Mouse (Mus musculus): ENCODE measurements at regions not wholly inside any gene's neighbourhood (a gene's known extent, or its start where the extent isn't known, plus 50 kb on each side); places are given as distances from the start of the nearest gene placed in this dataset.

GRCm38 (mm10) chr15:27232804-27233203 lies 233.7 kb upstream of the Ank start:
- Histone ChIP-seq H3K36me3 (no peaks in the 10 kb centered on the region), H3K27me3 (ENCODE audit: insufficient read depth, poor library complexity, severe bottlenecking) (no peaks in the 10 kb centered on the region), H3K4me3 (no peak overlapping the region), H3K4me1 (no peaks in the 10 kb centered on the region), H3K27ac (no peak overlapping the region), H3K9me3 (no peaks in the 10 kb centered on the region)
- WGBS, result 73% methylated on average over 5 of the region's 5 CpGs
- DNase-seq (ENCODE audit: low spot score), result no peak

DNA sequence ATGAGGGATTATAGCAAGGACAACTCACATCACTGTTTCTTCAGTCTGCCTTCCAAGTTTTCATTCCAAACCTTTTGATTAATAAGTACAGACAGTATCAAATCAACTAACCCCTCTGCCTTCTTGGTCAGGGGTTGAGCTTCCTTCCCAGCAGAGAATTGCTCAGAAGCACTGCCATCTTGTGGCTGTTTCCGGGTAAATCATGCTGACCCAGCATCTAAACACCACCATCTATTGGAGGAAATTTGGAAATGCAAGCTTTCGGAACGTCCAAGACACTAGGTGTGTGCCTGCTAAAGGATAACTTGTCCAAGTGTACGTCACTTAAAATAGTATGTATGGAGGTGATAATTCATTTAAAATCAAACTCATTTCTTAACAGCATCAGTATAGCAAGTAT lies 231.7 kb upstream of the Ank start:
- 22% methylated on average over 4 of the region's 4 CpGs for WGBS
- H3K27me3 ChIP-seq (ENCODE audit: insufficient read depth, poor library complexity, severe bottlenecking), result no peaks in the 10 kb centered on the region
- no peak overlapping the region for H3K4me3 ChIP-seq
- no peaks in the 10 kb centered on the region for H3K9me3 ChIP-seq
- no peak for DNase-seq (ENCODE audit: low spot score)
- no peak overlapping the region for H3K27ac ChIP-seq
- H3K36me3 ChIP-seq, result no peaks in the 10 kb centered on the region
- no peaks in the 10 kb centered on the region for H3K4me1 ChIP-seq

GRCm38 (mm10) chr15:27238301-27238700 lies 228.2 kb upstream of the Ank start:
- Histone ChIP-seq H3K9me3 (no peaks in the 10 kb centered on the region), H3K4me1 (no peaks in the 10 kb centered on the region), H3K27me3 (ENCODE audit: insufficient read depth, poor library complexity, severe bottlenecking) (no peaks in the 10 kb centered on the region), H3K27ac (no peak overlapping the region), H3K36me3 (no peaks in the 10 kb centered on the region), H3K4me3 (no peak overlapping the region)
- no peak for DNase-seq (ENCODE audit: low spot score)
- 80% methylated on average over 1 of the region's 1 CpGs for WGBS

DNA sequence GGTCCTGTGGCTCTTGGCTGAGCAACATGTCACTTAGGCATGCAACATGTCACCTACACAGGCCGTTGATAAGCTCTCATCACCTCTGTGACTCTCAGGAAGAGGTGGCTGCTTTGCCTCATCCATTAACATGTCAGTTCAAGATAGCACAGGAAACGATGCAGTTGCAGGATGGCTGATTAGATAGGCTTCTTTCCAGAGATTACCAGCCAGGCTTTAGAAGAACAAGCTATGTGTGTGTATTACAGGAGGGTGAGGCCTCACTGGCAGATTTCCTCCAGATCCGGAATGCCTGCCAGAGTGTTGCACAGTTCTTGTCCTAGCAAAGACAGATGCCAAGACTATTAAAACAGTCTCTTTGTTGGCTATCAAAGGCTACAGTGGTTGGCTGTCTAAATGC lies 220.2 kb upstream of the Ank start:
- peak; percentile 83 for DNase-seq (ENCODE audit: low spot score)
- 3% methylated on average over 3 of the region's 3 CpGs for WGBS
- H3K27me3 ChIP-seq (ENCODE audit: insufficient read depth, poor library complexity, severe bottlenecking), result 0 out of 2 replicates have a peak, but pooled peaks cover 4% of the 10 kb centered on the region
- H3K9me3 ChIP-seq, result no peaks in the 10 kb centered on the region
- 0 out of 2 replicates have a peak overlapping the region, but pooled peaks have one; percentile 8 for H3K27ac ChIP-seq
- H3K4me1 ChIP-seq, result peaks cover 11% of the 10 kb centered on the region; the same call in 1 of the 2 replicates
- no peaks in the 10 kb centered on the region for H3K36me3 ChIP-seq
- no peak overlapping the region for H3K4me3 ChIP-seq

DNA sequence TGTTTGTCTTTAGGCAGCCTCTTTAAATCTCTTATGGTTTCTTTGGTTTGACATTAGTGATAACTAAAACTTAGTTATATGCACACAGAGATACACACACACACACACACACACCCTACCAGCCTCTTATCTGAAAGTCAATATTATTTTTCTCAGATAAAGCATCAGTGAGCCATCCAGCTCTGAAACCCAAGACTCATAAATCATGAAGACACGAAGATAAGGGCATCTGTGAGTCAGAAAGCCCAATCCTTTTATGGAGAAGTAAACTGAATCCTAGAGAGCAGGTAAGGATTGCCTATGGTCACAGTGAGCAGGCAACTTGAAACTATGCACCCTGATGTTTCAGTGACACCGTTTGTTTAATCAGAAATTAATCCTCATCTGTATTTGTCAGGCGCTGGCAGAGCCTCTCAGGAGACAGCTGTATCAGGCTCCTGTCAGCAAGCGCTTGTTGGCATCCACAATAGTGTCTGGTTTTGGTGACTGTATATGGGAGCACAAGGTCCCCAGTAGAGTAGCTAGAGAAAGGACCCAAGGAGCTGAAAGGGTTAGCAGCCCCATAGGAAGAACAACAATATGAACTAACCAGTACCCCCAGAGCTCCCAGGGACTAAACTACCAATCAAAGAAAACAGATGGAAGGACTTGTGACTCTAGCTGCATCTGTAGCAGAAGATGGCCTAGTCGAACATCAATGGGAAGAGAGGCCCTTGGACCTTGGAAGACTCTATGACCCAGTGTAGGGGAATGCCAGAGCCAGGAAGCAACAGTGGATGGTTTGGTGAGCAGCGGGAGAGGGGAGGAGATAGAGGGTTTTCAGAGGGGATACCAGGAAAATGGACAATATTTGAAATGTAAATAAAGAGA lies 207.3 kb upstream of the Ank start:
- Histone ChIP-seq H3K27ac (no peak overlapping the region), H3K27me3 (ENCODE audit: insufficient read depth, poor library complexity, severe bottlenecking) (0 out of 2 replicates have a peak, but pooled peaks cover 4% of the 10 kb centered on the region), H3K9me3 (no peaks in the 10 kb centered on the region), H3K4me1 (peaks cover 6% of the 10 kb centered on the region; the same call in 1 of the 2 replicates), H3K36me3 (no peaks in the 10 kb centered on the region), H3K4me3 (no peak overlapping the region)
- WGBS, result 43% methylated on average over 6 of the region's 6 CpGs
- no peak for DNase-seq (ENCODE audit: low spot score)

GRCm38 (mm10) chr15:27259854-27260191 lies 206.7 kb upstream of the Ank start:
- H3K27me3 ChIP-seq (ENCODE audit: insufficient read depth, poor library complexity, severe bottlenecking), result 0 out of 2 replicates have a peak, but pooled peaks cover 4% of the 10 kb centered on the region
- peaks cover 6% of the 10 kb centered on the region; the same call in 1 of the 2 replicates for H3K4me1 ChIP-seq
- H3K36me3 ChIP-seq, result no peaks in the 10 kb centered on the region
- DNase-seq (ENCODE audit: low spot score), result no peak
- H3K27ac ChIP-seq, result no peak overlapping the region
- H3K9me3 ChIP-seq, result no peaks in the 10 kb centered on the region
- WGBS, result 80% methylated on average over 2 of the region's 2 CpGs
- no peak overlapping the region for H3K4me3 ChIP-seq

- Histone ChIP-seq H3K36me3 (no peaks in the 10 kb centered on the region), H3K4me3 (no peak overlapping the region), H3K4me1 (no peaks in the 10 kb centered on the region), H3K27ac (no peak overlapping the region), H3K27me3 (ENCODE audit: insufficient read depth, poor library complexity, severe bottlenecking) (no peaks in the 10 kb centered on the region), H3K9me3 (no peaks in the 10 kb centered on the region)
- WGBS, result 93% methylated on average over 2 of the region's 2 CpGs
- no peak for DNase-seq (ENCODE audit: low spot score)
Observed at GRCm38 (mm10) chr15:27270203-27270602, 196.3 kb upstream of the Ank start.

DNA sequence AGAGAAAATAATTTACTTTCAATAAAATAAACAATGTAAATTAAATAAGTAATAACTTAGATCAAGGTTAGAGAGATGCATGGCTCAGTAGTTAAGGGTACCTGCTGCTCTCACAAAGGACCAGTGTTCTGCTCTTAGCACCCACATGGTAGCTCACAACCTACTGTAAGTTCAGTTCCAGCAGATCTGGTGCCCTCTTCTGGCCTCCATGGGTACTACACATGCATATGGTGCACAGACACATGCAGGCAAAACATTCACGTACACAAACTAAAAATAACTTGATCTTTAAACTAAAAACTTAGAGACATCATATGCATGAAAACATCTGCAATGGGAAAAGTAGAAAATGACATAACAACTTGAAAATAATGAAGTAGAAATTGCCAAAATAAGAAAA lies 184.2 kb upstream of the Ank start:
- no peaks in the 10 kb centered on the region for H3K9me3 ChIP-seq
- 87% methylated on average over 1 of the region's 1 CpGs for WGBS
- no peaks in the 10 kb centered on the region for H3K4me1 ChIP-seq
- DNase-seq (ENCODE audit: low spot score), result no peak
- no peak overlapping the region for H3K4me3 ChIP-seq
- no peaks in the 10 kb centered on the region for H3K36me3 ChIP-seq
- no peak overlapping the region for H3K27ac ChIP-seq
- no peaks in the 10 kb centered on the region for H3K27me3 ChIP-seq (ENCODE audit: insufficient read depth, poor library complexity, severe bottlenecking)

DNA sequence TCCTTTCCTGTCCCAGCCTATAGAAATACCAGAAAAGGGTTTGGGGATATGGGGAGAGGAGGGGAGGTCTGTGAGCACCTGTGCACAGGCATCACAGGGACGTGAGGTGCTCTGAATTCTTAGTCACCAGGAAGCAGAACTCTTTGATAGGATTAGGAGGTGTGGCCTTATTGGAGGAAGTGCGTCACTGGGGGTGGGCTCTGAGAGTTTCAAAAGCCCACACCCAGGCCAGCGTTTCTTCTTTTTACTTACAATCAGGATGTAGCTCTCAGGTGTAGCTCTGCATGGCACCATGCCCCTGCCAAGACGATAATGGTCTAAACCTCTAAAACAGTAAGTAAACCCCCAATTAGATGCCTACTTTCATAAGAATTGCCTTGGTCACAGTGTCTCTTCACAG lies 162.6 kb upstream of the Ank start:
- DNase-seq (ENCODE audit: low spot score), result no peak
- Histone ChIP-seq H3K36me3 (no peaks in the 10 kb centered on the region), H3K9me3 (no peaks in the 10 kb centered on the region), H3K27me3 (ENCODE audit: insufficient read depth, poor library complexity, severe bottlenecking) (no peaks in the 10 kb centered on the region), H3K4me3 (no peak overlapping the region), H3K4me1 (0 out of 2 replicates have a peak, but pooled peaks cover 8% of the 10 kb centered on the region), H3K27ac (no peak overlapping the region)
- WGBS, result 78% methylated on average over 4 of the region's 4 CpGs

DNA sequence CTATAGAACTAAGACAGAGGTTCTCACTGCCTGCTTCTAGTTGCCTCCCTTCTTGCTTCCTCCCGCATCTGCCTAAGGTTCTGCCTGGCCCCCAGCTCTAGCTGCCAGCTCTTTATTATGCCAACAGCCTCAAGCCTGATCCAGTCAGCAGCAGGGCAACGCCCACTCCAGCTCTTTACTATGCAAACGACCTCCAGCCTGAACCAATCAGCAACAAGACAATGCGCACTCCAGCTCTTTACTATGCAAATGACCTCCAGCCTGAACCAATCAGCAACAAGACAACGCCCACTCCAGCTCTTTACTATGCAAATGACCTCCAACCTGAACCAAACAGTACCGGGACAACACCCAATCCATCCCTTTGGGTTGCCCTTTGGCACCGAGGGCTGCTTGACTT lies 162.2 kb upstream of the Ank start:
- no peak overlapping the region for H3K4me3 ChIP-seq
- 0 out of 2 replicates have a peak, but pooled peaks cover 8% of the 10 kb centered on the region for H3K4me1 ChIP-seq
- H3K36me3 ChIP-seq, result no peaks in the 10 kb centered on the region
- H3K27me3 ChIP-seq (ENCODE audit: insufficient read depth, poor library complexity, severe bottlenecking), result no peaks in the 10 kb centered on the region
- no peak overlapping the region for H3K27ac ChIP-seq
- no peaks in the 10 kb centered on the region for H3K9me3 ChIP-seq
- WGBS, result 66% methylated on average over 7 of the region's 7 CpGs
- DNase-seq (ENCODE audit: low spot score), result no peak

DNA sequence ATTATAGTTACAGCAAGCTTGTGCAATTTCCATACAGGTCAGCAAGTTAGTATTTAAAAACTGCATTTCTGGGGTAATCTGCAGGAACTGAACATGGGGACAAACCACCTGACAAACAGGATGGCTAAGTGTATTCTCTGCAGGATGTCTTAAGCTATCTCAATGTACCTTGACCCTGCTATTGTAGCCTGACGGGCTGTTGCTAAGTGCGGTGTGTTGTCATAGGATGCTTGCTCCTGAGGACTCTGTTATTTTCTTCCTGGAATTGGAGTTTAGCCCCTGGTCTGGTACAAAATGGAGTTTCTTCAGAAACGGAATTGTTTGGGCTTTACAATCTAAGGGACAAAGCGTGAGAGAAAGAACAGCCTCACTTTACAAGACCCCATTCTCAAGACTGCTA lies 161.4 kb upstream of the Ank start:
- 90% methylated on average over 4 of the region's 4 CpGs for WGBS
- no peak overlapping the region for H3K27ac ChIP-seq
- no peak overlapping the region for H3K4me3 ChIP-seq
- H3K36me3 ChIP-seq, result no peaks in the 10 kb centered on the region
- H3K4me1 ChIP-seq, result 0 out of 2 replicates have a peak, but pooled peaks cover 8% of the 10 kb centered on the region
- H3K27me3 ChIP-seq (ENCODE audit: insufficient read depth, poor library complexity, severe bottlenecking), result no peaks in the 10 kb centered on the region
- no peak for DNase-seq (ENCODE audit: low spot score)
- no peaks in the 10 kb centered on the region for H3K9me3 ChIP-seq

DNA sequence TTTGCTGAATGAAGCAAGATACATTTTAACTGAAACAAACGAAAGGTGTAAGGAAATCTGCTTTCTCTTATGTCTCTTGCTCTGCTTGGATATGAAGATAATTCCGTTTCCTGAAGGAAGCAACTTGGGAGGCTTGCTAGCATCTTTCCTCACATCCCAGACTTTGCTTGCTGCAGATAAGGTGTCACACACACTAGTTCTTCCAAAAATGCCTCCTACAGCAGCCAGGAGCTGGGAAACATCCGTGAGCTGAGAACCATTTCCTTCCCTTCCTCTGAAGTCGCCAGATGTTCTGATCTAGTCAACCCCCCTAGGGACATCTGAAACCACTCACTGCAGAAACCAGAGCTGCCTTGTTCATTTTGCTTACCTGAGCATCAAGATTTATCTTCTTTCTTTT lies 157.8 kb upstream of the Ank start:
- H3K4me1 ChIP-seq, result no peaks in the 10 kb centered on the region
- no peaks in the 10 kb centered on the region for H3K27me3 ChIP-seq (ENCODE audit: insufficient read depth, poor library complexity, severe bottlenecking)
- no peak overlapping the region for H3K4me3 ChIP-seq
- 48% methylated on average over 4 of the region's 4 CpGs for WGBS
- DNase-seq (ENCODE audit: low spot score), result no peak
- no peaks in the 10 kb centered on the region for H3K36me3 ChIP-seq
- H3K9me3 ChIP-seq, result no peaks in the 10 kb centered on the region
- H3K27ac ChIP-seq, result no peak overlapping the region

GRCm38 (mm10) chr15:27315964-27316745 lies 150.3 kb upstream of the Ank start:
- H3K27ac ChIP-seq, result no peak overlapping the region
- DNase-seq (ENCODE audit: low spot score), result no peak
- H3K36me3 ChIP-seq, result no peaks in the 10 kb centered on the region
- WGBS, result 52% methylated on average over 4 of the region's 4 CpGs
- H3K4me1 ChIP-seq, result no peaks in the 10 kb centered on the region
- no peaks in the 10 kb centered on the region for H3K9me3 ChIP-seq
- no peaks in the 10 kb centered on the region for H3K27me3 ChIP-seq (ENCODE audit: insufficient read depth, poor library complexity, severe bottlenecking)
- no peak overlapping the region for H3K4me3 ChIP-seq
